Mouse (Mus musculus): ENCODE measurements around the gene Pik3r6.

DNA sequence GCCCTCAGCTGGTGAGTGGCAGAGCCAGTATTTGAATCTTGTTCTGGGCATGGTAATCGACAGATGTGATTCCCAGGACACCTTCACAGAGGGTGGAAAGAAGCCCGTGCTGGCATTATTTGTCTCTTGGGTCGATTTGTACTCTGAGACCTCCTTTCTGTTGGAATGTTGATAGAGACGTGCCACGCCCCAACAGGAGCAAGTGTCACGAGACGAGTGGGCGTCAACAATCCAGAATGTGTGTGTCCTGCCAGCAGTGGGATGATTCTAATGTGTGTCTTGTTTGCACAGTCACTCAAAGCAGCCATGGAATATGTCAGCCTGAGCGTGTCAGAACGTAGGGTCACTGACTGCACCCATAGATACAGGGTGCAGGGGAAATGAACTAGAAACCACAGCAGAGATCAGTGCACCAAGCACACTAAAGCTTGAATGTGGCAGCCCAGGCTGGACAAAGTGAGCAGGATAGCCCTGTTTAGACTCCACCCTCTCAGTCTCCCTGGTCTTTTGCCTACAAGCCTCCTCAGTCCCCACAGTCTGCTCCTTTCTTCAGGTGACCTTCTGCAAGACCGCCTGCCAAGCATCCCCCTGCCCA lies 29.2 kb downstream of the Pik3r6 start:
- TF ChIP-seq POLR2A (IDR thresholded peaks at IDR 0.05; ENCODE audit: control insufficient read depth in 1 of 2, insufficient read depth in 1 of 2, low read depth in 1 of 2, low read length in 2 of 2, poor library complexity in 1 of 2) (no peak), CTCF (IDR thresholded peaks at IDR 0.05 in 2 of 3, conservative IDR thresholded peaks at IDR 0.05 in 1 of 3; ENCODE audit: control insufficient read depth in 1 of 3, insufficient read depth in 1 of 3, low read depth in 2 of 3, low read length in 3 of 3, poor library complexity in 1 of 3, severe bottlenecking in 1 of 3) (no peak), MXI1 (IDR thresholded peaks at IDR 0.05; ENCODE audit: low read depth, low read length) (no peak), EP300 (IDR thresholded peaks at IDR 0.05; ENCODE audit: low read depth in 1 of 2, low read length in 2 of 2) (no peak)
